Mouse (Mus musculus) left cerebral cortex, adult 2 months (tissue): ENCODE measurements at regions not wholly inside any gene's neighbourhood (a gene's known extent, or its start where the extent isn't known, plus 50 kb on each side); places are given as distances from the start of the nearest gene placed in this dataset.

Experiments
- DNase-seq, 2 experiments: peaks; one replicate each; pipeline ENCODE4 v3.0.0; 2021 to 2022; ENCODE audit warnings: low spot score in 2 of 2, mixed read lengths in 1 of 2; ENCODE audit errors: extremely low spot score in 1 of 2
- H3K27ac ChIP-seq: fragments of 200-600 bp; 2 replicates; pipeline ENCODE4 v1.8.1; 2022
- H3K4me3 ChIP-seq: fragments of 200-600 bp; 2 replicates; pipeline ENCODE4 v1.8.1; 2022
- CTCF ChIP-seq: fragments of 200-600 bp; IDR thresholded peaks from 2 replicates; pipeline ENCODE4 v1.8.1; 2022; ENCODE audit warnings: antibody characterized with exemption, mild to moderate bottlenecking, moderate library complexity
- intact Hi-C: fragments of 180-260 bp; cut with DNase I; formaldehyde crosslinking; loops from one replicate; pipeline ENCODE4 v1.15.1; 2025

GRCm38 (mm10) chr14:120721593-120722461 is 189.2 kb upstream of the Ipo5 start:
- no peak for TF ChIP-seq CTCF
- intact Hi-C loops, result no loop called here
- Histone ChIP-seq H3K27ac (no peak overlapping the region), H3K4me3 (no peak overlapping the region)
- no peak for DNase-seq

- Histone ChIP-seq H3K27ac (no peak overlapping the region), H3K4me3 (no peak overlapping the region)
- no peak for TF ChIP-seq CTCF
- DNase-seq, result no peak
- intact Hi-C loops, result no loop called here
Observed at GRCm38 (mm10) chr14:120722546-120723112, 188.4 kb upstream of the Ipo5 start.

DNA sequence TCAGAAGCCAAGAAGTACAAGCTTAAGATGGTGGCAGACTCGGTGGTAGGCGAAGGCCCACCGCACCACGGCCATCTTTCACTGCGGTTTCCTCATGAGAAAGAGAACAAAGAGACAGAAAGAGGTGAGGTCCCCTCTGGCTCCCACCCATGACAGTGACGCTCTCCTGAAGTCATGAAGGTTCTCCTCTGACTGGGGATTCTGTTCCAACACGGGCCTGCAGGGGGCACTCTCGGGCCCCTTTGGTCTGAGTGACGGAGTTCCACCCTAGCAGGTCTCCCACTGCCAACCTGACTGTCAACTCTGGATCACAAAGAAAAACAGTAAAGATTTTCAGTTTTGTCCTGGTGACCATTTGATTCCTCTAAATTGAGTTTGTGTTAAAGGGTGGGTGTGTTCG is 182.9 kb upstream of the Ipo5 start:
- Histone ChIP-seq H3K27ac (no peak overlapping the region), H3K4me3 (no peak overlapping the region)
- no peak for DNase-seq
- intact Hi-C loops, result no loop called here
- peak; percentile 17 for TF ChIP-seq CTCF

DNA sequence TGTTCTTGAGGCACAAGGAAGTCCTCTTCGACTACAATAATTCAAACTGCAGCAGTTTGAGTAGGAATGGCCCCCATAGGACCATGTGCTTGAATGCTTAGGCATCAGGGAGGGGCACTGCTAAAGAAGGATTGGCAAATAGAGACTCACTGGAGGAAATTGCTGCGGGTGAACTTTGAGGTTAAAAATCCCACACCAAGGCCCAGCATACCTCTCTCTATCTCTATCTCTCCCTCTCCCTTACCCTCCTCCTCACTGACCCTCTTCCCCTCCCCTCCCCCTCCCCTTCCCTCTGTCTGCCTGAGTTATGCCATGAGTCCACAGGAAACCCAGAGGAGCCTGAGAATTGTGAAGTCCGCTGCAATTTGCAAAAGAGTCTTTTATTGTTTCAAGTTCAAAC is 180.8 kb upstream of the Ipo5 start:
- no peak overlapping the region for H3K4me3 ChIP-seq
- intact Hi-C loops, result no loop called here
- no peak overlapping the region for H3K27ac ChIP-seq
- TF ChIP-seq CTCF, result no peak
- DNase-seq, result no peak

- Histone ChIP-seq H3K4me3 (no peak overlapping the region), H3K27ac (no peak overlapping the region)
- intact Hi-C loops, result no loop called here
- DNase-seq, result no peak
- no peak for TF ChIP-seq CTCF
Observed at GRCm38 (mm10) chr14:120731679-120732281, 179.2 kb upstream of the Ipo5 start.

DNA sequence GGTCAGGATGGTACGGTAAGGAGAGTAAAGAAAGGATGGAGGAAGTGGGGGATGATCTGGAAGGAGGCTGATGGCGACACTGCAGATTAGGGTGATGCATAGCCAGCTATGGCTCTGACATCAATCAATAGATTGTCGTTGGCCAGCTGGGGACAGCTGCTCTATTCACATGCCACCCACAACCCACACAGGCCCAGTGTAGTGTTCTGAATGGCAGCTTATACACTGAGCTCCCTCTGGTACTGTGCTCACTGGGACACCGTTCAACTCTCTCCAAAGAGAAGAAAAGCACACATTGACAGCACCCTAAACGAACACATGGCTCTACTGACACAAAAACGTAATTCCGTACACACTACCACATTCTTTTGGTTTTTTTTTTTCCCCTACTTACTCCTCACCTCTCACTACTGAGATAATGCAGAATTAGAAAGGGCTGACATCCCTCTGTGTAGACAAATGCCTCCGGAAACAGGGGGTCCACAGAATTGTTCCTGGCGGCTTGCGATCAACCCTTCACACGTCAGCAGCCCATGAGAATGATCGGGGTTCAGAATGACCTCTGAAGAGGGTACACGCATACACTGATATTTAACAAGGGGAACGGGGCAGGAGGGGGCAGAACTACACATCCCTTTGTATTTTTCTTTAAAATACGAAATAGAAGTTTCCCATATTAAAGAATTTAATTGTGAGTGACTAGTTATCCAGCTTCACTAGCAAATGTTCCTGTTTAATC is 178.5 kb upstream of the Ipo5 start:
- TF ChIP-seq CTCF, result no peak
- Histone ChIP-seq H3K27ac (no peak overlapping the region), H3K4me3 (no peak overlapping the region)
- DNase-seq, result no peak
- intact Hi-C loops, result no loop called here

GRCm38 (mm10) chr14:120741492-120742054 is 169.5 kb upstream of the Ipo5 start:
- no peak for DNase-seq
- no peak for TF ChIP-seq CTCF
- Histone ChIP-seq H3K27ac (no peak overlapping the region), H3K4me3 (no peak overlapping the region)
- intact Hi-C loops, result no loop called here

DNA sequence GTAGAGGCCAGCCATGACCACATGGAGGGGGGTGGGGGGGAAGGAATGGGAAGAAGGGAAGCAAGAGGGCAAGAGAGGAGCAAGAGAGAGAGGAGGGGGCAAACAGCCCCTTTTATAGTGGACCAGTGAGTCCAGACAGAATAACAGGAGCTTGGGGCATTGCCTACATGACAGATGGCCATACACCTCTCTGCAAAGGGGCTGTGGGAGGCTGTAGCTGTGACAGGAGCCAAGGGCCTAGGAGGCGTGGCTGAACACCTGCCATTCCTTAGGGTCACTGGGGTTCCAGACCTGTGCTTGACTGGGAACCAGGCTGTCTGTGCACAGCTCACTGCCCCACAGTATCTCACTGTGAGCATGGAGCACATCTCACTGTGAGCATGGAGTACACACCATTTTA is 157.0 kb upstream of the Ipo5 start:
- Histone ChIP-seq H3K27ac (no peak overlapping the region), H3K4me3 (no peak overlapping the region)
- intact Hi-C loops, result no loop called here
- TF ChIP-seq CTCF, result no peak
- no peak for DNase-seq

DNA sequence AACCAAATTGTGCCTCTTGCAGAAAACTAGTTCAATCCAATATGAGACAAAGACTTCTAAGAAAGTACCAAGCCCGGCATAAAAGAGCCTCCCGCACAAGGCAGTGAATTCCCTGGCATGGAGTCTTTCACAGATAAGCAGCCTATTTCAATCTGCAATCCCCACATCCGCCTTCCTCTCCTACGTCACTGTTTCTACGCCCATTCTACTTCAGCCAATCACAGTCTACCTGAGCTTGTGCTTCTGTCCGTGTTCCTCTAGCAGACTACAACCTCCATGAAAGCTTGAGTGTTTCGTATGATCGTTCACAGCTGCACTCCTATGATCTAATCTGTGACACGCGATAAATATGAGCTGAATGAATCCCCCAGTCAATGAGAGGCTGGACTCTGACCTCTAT is 155.6 kb upstream of the Ipo5 start:
- TF ChIP-seq CTCF, result no peak
- Histone ChIP-seq H3K4me3 (no peak overlapping the region), H3K27ac (no peak overlapping the region)
- intact Hi-C loops, result no loop called here
- DNase-seq, result no peak

- no peak overlapping the region for H3K27ac ChIP-seq
- intact Hi-C loops, result no loop called here
- H3K4me3 ChIP-seq, result no peak overlapping the region
- DNase-seq, result no peak
- TF ChIP-seq CTCF, result no peak
Observed at GRCm38 (mm10) chr14:120758200-120758830, 152.7 kb upstream of the Ipo5 start.

DNA sequence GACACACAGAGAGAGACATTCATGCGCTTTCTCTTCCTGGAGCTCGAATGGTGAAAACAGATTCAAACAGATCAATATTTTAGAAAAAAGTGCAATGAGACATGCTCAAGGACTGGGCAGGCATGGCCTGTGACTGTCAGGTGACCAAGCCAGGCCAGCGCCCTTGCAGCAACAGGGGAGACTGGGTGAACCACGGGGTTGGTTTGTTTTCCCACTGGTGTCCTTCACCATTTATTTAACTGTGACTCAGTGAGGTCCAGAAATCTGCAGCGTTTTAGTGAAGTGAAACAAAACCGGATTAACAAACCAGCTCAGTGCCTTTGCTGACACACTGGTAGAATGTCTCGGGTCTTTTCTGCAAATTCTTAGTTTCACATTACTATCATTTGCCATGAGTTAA is 148.9 kb upstream of the Ipo5 start:
- DNase-seq, result no peak
- Histone ChIP-seq H3K4me3 (no peak overlapping the region), H3K27ac (no peak overlapping the region; the same call in 1 of the 2 replicates)
- intact Hi-C loops, result loop anchor here (2.0 to 5.0 kb wide), 4 partner anchors 85 to 685 kb away; partner anchors contain the start of gene Rap2a
- TF ChIP-seq CTCF, result no peak
